Mouse (Mus musculus): ENCODE measurements around the gene Scrt2. TPM values are rescaled to one million over a fixed set of nuclear protein-coding genes. Genes with fewer than 3 reads are reported as not detected.

Scrt2 gene
- total and polyA plus RNA-seq, 3 experiments, result not detected

- DNase-seq, result no peak
- Histone ChIP-seq H3K79me2 (replicated peaks; ENCODE audit: control insufficient read depth, insufficient read depth, low read length) (no peaks in the 10 kb centered on the region), H3K4me3 (no peak overlapping the region), H3K27me3 (ENCODE audit: control insufficient read depth, insufficient read depth, low read length) (no peaks in the 10 kb centered on the region), H3K36me3 (ENCODE audit: control insufficient read depth, insufficient read depth, low read length) (no peaks in the 10 kb centered on the region), H3K4me1 (ENCODE audit: control insufficient read depth, insufficient read depth, low read length) (peaks cover 4% of the 10 kb centered on the region), H3K27ac (no peak overlapping the region), H3K9ac (ENCODE audit: low read depth, low read length) (no peak overlapping the region)
- intact Hi-C loops (cut with DNase I), result loop anchor here (1.0 to 5.0 kb wide), 3 partner anchors 30 to 254 kb away; partner anchors contain the start of gene Tcf15
- WGBS, result 77% methylated on average over 10 of the region's 10 CpGs
- TF ChIP-seq POLR2A (IDR thresholded peaks at IDR 0.05; ENCODE audit: insufficient read depth, low read depth, low read length), result no peak
These were observed 31.6 kb downstream of the Scrt2 start for GRCm38 (mm10) chr2:152112970-152113369.

- Histone ChIP-seq H3K4me3 (no peak overlapping the region), H3K36me3 (ENCODE audit: control insufficient read depth, insufficient read depth, low read length) (no peaks in the 10 kb centered on the region), H3K9ac (ENCODE audit: low read depth, low read length) (peak overlapping the region; percentile 18), H3K27me3 (ENCODE audit: control insufficient read depth, insufficient read depth, low read length) (no peaks in the 10 kb centered on the region), H3K27ac (no peak overlapping the region), H3K4me1 (ENCODE audit: control insufficient read depth, insufficient read depth, low read length) (peaks cover 4% of the 10 kb centered on the region), H3K79me2 (replicated peaks; ENCODE audit: control insufficient read depth, insufficient read depth, low read length) (no peaks in the 10 kb centered on the region)
- TF ChIP-seq EP300 (IDR thresholded peaks at IDR 0.05; ENCODE audit: insufficient read depth, low read depth, low read length), result no peak
- no peak for TF ChIP-seq POLR2A (IDR thresholded peaks at IDR 0.05; ENCODE audit: insufficient read depth, low read depth, low read length)
- 0 out of 2 replicates have a peak, but pooled peaks have one; percentile 1 for TF ChIP-seq CTCF (IDR thresholded peaks at IDR 0.05)
- 23% methylated on average over 36 of the region's 36 CpGs for WGBS
- intact Hi-C loops (cut with DNase I), result loop anchor here (5.0 kb wide), 1 partner anchor 253 kb away; no protein-coding TSS in a partner anchor
- DNase-seq, result no peak
These were observed 33.0 kb downstream of the Scrt2 start for GRCm38 (mm10) chr2:152114057-152114975.

- H3K4me1 ChIP-seq (ENCODE audit: control insufficient read depth, insufficient read depth, low read length), result peaks cover 2% of the 10 kb centered on the region
- DNase-seq, result no peak
- no peaks in the 10 kb centered on the region for H3K36me3 ChIP-seq (ENCODE audit: control insufficient read depth, insufficient read depth, low read length)
- intact Hi-C loops (cut with DNase I), result no loop called here
- H3K27me3 ChIP-seq (ENCODE audit: control insufficient read depth, insufficient read depth, low read length), result no peaks in the 10 kb centered on the region
- 69% methylated on average over 7 of the region's 7 CpGs for WGBS
- H3K4me3 ChIP-seq, result no peak overlapping the region
- H3K9ac ChIP-seq (ENCODE audit: low read depth, low read length), result no peak overlapping the region
- no peak for TF ChIP-seq CTCF (IDR thresholded peaks at IDR 0.05)
- TF ChIP-seq EP300 (IDR thresholded peaks at IDR 0.05; ENCODE audit: insufficient read depth, low read depth, low read length), result no peak
- no peak for TF ChIP-seq POLR2A (IDR thresholded peaks at IDR 0.05; ENCODE audit: insufficient read depth, low read depth, low read length)
- no peak overlapping the region for H3K27ac ChIP-seq
- H3K79me2 ChIP-seq (replicated peaks; ENCODE audit: control insufficient read depth, insufficient read depth, low read length), result no peaks in the 10 kb centered on the region
These were observed 36.4 kb downstream of the Scrt2 start for GRCm38 (mm10) chr2:152117694-152118093.

- peaks cover under 1% of the 10 kb centered on the region for H3K4me1 ChIP-seq (ENCODE audit: control insufficient read depth, insufficient read depth, low read length)
- H3K79me2 ChIP-seq (replicated peaks; ENCODE audit: control insufficient read depth, insufficient read depth, low read length), result no peaks in the 10 kb centered on the region
- intact Hi-C loops (cut with DNase I), result no loop called here
- H3K9ac ChIP-seq (ENCODE audit: low read depth, low read length), result no peak overlapping the region
- no peak for DNase-seq
- WGBS, result 60% methylated on average over 6 of the region's 6 CpGs
- no peak overlapping the region for H3K4me3 ChIP-seq
- no peaks in the 10 kb centered on the region for H3K36me3 ChIP-seq (ENCODE audit: control insufficient read depth, insufficient read depth, low read length)
- H3K27ac ChIP-seq, result no peak overlapping the region
- TF ChIP-seq EP300 (IDR thresholded peaks at IDR 0.05; ENCODE audit: insufficient read depth, low read depth, low read length) (no peak), POLR2A (IDR thresholded peaks at IDR 0.05; ENCODE audit: insufficient read depth, low read depth, low read length) (no peak), CTCF (IDR thresholded peaks at IDR 0.05) (no peak)
- H3K27me3 ChIP-seq (ENCODE audit: control insufficient read depth, insufficient read depth, low read length), result no peaks in the 10 kb centered on the region
These were observed 38.0 kb downstream of the Scrt2 start for GRCm38 (mm10) chr2:152119228-152119865.

- Histone ChIP-seq H3K79me2 (replicated peaks; ENCODE audit: control insufficient read depth, insufficient read depth, low read length) (no peaks in the 10 kb centered on the region), H3K4me1 (ENCODE audit: control insufficient read depth, insufficient read depth, low read length) (no peaks in the 10 kb centered on the region), H3K4me3 (no peak overlapping the region), H3K9ac (ENCODE audit: low read depth, low read length) (no peak overlapping the region), H3K36me3 (ENCODE audit: control insufficient read depth, insufficient read depth, low read length) (no peaks in the 10 kb centered on the region), H3K27me3 (ENCODE audit: control insufficient read depth, insufficient read depth, low read length) (no peaks in the 10 kb centered on the region), H3K27ac (no peak overlapping the region)
- no peak for DNase-seq
- TF ChIP-seq EP300 (IDR thresholded peaks at IDR 0.05; ENCODE audit: insufficient read depth, low read depth, low read length), result no peak
- no peak for TF ChIP-seq CTCF (IDR thresholded peaks at IDR 0.05)
- TF ChIP-seq POLR2A (IDR thresholded peaks at IDR 0.05; ENCODE audit: insufficient read depth, low read depth, low read length), result no peak
- intact Hi-C loops (cut with DNase I), result no loop called here
- 65% methylated on average over 9 of the region's 9 CpGs for WGBS
These were observed 41.6 kb downstream of the Scrt2 start for GRCm38 (mm10) chr2:152122896-152123295.

GRCm38 (mm10) chr2:152128597-152128996 is 47.3 kb downstream of the Scrt2 start:
- H3K36me3 ChIP-seq (ENCODE audit: control insufficient read depth, insufficient read depth, low read length), result no peaks in the 10 kb centered on the region
- TF ChIP-seq CTCF (IDR thresholded peaks at IDR 0.05) (no peak), EP300 (IDR thresholded peaks at IDR 0.05; ENCODE audit: insufficient read depth, low read depth, low read length) (no peak), POLR2A (IDR thresholded peaks at IDR 0.05; ENCODE audit: insufficient read depth, low read depth, low read length) (no peak)
- H3K27ac ChIP-seq, result no peak overlapping the region
- 80% methylated on average over 2 of the region's 2 CpGs for WGBS
- no peaks in the 10 kb centered on the region for H3K27me3 ChIP-seq (ENCODE audit: control insufficient read depth, insufficient read depth, low read length)
- H3K79me2 ChIP-seq (replicated peaks; ENCODE audit: control insufficient read depth, insufficient read depth, low read length), result no peaks in the 10 kb centered on the region
- no peak overlapping the region for H3K4me3 ChIP-seq
- peaks cover 4% of the 10 kb centered on the region for H3K4me1 ChIP-seq (ENCODE audit: control insufficient read depth, insufficient read depth, low read length)
- DNase-seq, result no peak
- intact Hi-C loops (cut with DNase I), result no loop called here
- H3K9ac ChIP-seq (ENCODE audit: low read depth, low read length), result no peak overlapping the region
